Mouse (Mus musculus): ENCODE measurements around the gene Vtcn1. TPM values are rescaled to one million over a fixed set of nuclear protein-coding genes. Genes with fewer than 3 reads are reported as not detected.
"Not testable (repeated sequence)": the region's sequence is repeated elsewhere in the genome, so short reads cannot be mapped to it uniquely, and the experiment has no call there.

Vtcn1 gene
- polyA plus RNA-seq, 1 experiment from 2014 or later = 0.44 TPM

DNA sequence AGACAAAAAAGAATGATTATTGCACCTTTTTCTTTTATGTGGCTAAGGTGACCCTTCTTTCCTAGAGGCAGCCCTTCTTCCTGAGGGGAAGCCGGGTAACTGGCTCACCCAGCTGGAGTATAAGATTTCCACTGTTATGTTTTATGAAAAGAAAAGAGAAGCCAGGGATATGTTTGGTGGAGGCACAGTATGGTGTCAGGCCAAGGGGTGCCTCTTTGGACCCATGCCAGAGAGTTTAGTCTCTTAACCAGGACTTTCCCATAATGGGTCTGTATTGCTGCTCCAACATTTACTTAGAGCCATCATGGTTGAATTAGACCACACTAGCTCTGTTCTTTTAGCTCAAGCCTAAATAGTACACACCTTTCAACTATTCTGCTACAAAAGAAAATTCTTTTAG lies 20.3 kb upstream of the Vtcn1 start:
- H3K9ac ChIP-seq (ENCODE audit: low read length) = no peak overlapping the region
- no peak for ATAC-seq (ENCODE audit: low read depth)
- WGBS = 38% methylated on average over 1 of the region's 1 CpGs
- H3K27me3 ChIP-seq (ENCODE audit: control insufficient read depth, insufficient read depth, low read depth, low read length) = no peaks in the 10 kb centered on the region
- H3K36me3 ChIP-seq (ENCODE audit: control insufficient read depth, insufficient read depth, low read length) = no peaks in the 10 kb centered on the region
- no peaks in the 10 kb centered on the region for H3K9me3 ChIP-seq (ENCODE audit: control insufficient read depth, low read length)
- peaks cover 6% of the 10 kb centered on the region; the same call in 1 of the 2 replicates for H3K4me1 ChIP-seq (replicated peaks; ENCODE audit: control insufficient read depth, insufficient read depth, low read length)
- H3K27ac ChIP-seq (ENCODE audit: low read length) = no peak overlapping the region
- H3K4me3 ChIP-seq (ENCODE audit: low read length) = no peak overlapping the region
- H3K4me2 ChIP-seq (ENCODE audit: low read depth, low read length) = peak overlapping the region; percentile 23

DNA sequence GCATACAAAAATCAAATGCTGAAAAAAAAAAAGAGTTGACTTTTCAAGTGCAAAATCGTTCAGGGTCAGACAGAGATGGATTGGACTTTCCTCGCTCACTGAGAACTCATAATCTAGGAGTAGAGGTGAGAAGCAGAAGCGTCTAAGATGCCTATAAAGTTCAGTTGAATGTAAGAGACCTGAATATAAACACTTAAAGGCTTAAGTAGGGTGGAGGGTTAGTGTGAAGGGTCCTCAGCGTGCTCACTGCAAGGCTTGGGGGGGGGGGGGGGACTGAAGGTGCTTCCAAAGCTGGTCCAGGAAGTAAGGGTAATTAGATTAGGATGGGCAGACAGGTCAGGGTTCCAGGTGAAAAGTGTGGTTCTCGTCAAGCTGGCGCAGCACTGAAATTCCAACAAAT lies 19.3 kb upstream of the Vtcn1 start:
- Histone ChIP-seq H3K27me3 (ENCODE audit: control insufficient read depth, insufficient read depth, low read depth, low read length) (no peaks in the 10 kb centered on the region), H3K4me1 (replicated peaks; ENCODE audit: control insufficient read depth, insufficient read depth, low read length) (peaks cover 6% of the 10 kb centered on the region; the same call in 1 of the 2 replicates), H3K36me3 (ENCODE audit: control insufficient read depth, insufficient read depth, low read length) (no peaks in the 10 kb centered on the region), H3K27ac (ENCODE audit: low read length) (no peak overlapping the region), H3K9me3 (ENCODE audit: control insufficient read depth, low read length) (no peaks in the 10 kb centered on the region), H3K9ac (ENCODE audit: low read length) (no peak overlapping the region), H3K4me2 (ENCODE audit: low read depth, low read length) (no peak overlapping the region), H3K4me3 (ENCODE audit: low read length) (no peak overlapping the region)
- 28% methylated on average over 6 of the region's 6 CpGs for WGBS
- ATAC-seq (ENCODE audit: low read depth) = peak; percentile 59

DNA sequence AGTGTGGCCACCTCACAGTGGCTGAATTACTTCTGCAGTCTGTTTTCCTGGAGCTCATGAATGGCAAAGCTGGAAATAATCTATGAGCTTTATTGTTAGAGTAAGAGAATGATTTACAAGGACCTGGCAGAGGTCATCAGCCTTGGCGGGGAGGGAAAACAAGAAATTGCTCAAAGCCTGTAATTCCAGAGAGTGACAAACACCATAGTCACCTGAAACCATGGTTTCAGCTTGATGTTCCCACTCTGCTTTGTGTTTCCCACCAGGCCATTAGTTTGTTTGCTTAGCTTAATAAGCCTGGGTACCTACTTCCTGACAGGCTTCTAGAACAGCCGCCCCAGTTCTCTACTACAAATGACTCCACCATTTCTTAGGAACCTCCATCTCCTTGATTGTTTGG lies 14.8 kb upstream of the Vtcn1 start:
- H3K27me3 ChIP-seq (ENCODE audit: control insufficient read depth, insufficient read depth, low read depth, low read length) = no peaks in the 10 kb centered on the region
- H3K9ac ChIP-seq (ENCODE audit: low read length) = no peak overlapping the region
- no peak overlapping the region for H3K27ac ChIP-seq (ENCODE audit: low read length)
- H3K4me1 ChIP-seq (replicated peaks; ENCODE audit: control insufficient read depth, insufficient read depth, low read length) = peaks cover 3% of the 10 kb centered on the region; the same call in 1 of the 2 replicates
- no peaks in the 10 kb centered on the region for H3K36me3 ChIP-seq (ENCODE audit: control insufficient read depth, insufficient read depth, low read length)
- H3K4me3 ChIP-seq (ENCODE audit: low read length) = no peak overlapping the region
- no peak overlapping the region for H3K4me2 ChIP-seq (ENCODE audit: low read depth, low read length)
- WGBS = 66% methylated on average over 2 of the region's 2 CpGs
- no peak for ATAC-seq (ENCODE audit: low read depth)
- H3K9me3 ChIP-seq (ENCODE audit: control insufficient read depth, low read length) = no peaks in the 10 kb centered on the region

DNA sequence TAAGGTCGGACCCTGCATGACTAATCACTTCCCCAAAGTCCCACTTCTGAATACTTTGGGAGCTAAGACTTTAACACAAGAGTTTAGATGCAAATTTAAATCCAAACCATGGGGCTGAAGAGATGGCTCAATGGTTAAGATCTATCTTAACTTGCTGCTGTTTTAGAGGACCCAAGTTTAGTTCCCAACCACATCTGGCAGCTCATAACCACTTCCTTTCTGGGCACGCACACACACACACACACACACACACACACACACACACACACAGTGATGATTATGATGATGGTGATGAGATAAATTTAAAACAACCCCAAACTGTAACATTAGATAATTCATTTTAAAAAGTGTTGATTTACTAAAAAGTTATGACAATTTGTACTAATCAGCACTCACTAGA lies 13.4 kb upstream of the Vtcn1 start:
- Histone ChIP-seq H3K27me3 (ENCODE audit: control insufficient read depth, insufficient read depth, low read depth, low read length) (no peaks in the 10 kb centered on the region), H3K4me3 (ENCODE audit: low read length) (no peak overlapping the region), H3K4me1 (replicated peaks; ENCODE audit: control insufficient read depth, insufficient read depth, low read length) (no peaks in the 10 kb centered on the region), H3K27ac (ENCODE audit: low read length) (no peak overlapping the region), H3K36me3 (ENCODE audit: control insufficient read depth, insufficient read depth, low read length) (no peaks in the 10 kb centered on the region), H3K9ac (ENCODE audit: low read length) (no peak overlapping the region), H3K4me2 (ENCODE audit: low read depth, low read length) (no peak overlapping the region), H3K9me3 (ENCODE audit: control insufficient read depth, low read length) (no peaks in the 10 kb centered on the region)
- no peak for ATAC-seq (ENCODE audit: low read depth)
- 84% methylated on average over 2 of the region's 2 CpGs for WGBS

DNA sequence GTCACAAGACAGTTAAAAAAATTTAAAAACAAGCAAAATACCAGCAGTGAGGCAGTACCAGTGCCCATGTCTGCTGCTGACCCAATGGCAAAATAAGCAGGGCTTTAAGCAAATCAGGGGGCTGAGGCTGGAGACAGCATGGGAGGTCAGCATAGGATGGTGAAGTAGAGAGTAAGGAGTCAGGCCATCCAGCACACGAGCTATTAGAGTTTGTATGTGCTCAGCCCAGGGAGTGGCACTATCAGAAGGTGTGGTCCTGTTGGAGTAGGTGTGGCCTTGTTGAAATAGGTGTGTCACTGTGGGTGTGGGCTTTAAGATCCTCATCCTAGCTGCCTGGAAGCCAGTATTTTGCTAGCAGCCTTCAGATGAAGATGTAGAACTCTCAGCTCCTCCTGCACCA lies 9.8 kb upstream of the Vtcn1 start:
- not testable (repeated sequence) for H3K27me3 ChIP-seq (ENCODE audit: control insufficient read depth, insufficient read depth, low read depth, low read length); H3K4me2 ChIP-seq (ENCODE audit: low read depth, low read length); H3K4me1 ChIP-seq (replicated peaks; ENCODE audit: control insufficient read depth, insufficient read depth, low read length); ATAC-seq (ENCODE audit: low read depth); H3K4me3 ChIP-seq (ENCODE audit: low read length); H3K9ac ChIP-seq (ENCODE audit: low read length); H3K9me3 ChIP-seq (ENCODE audit: control insufficient read depth, low read length); H3K27ac ChIP-seq (ENCODE audit: low read length); H3K36me3 ChIP-seq (ENCODE audit: control insufficient read depth, insufficient read depth, low read length)
- 54% methylated on average over 1 of the region's 1 CpGs for WGBS

DNA sequence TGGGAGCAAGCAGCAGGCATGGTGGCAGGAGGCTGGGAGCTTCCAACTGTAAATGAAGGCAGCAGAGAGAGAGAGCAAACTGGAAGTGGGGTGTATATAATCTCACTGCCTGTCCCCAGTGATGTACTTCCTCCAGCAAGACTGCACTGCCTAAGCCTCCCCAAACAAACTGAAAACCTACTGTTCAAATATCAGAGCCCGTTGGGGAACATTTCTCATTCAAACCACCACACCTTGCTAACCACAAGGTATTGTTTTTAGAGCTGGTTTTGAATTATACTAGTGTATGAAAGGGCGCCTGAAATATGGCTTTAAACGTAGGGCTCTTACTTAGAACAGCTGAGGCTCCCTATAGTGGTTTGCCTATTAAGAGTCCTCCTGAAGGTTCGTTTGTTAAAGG lies 6.5 kb upstream of the Vtcn1 start:
- H3K36me3 ChIP-seq (ENCODE audit: control insufficient read depth, insufficient read depth, low read length) = no peaks in the 10 kb centered on the region
- WGBS = 41% methylated on average over 4 of the region's 4 CpGs
- ATAC-seq (ENCODE audit: low read depth) = no peak
- H3K4me3 ChIP-seq (ENCODE audit: low read length) = no peak overlapping the region
- peak overlapping the region; percentile 24; the same call in 1 of the 2 replicates for H3K27ac ChIP-seq (ENCODE audit: low read length)
- no peak overlapping the region for H3K9ac ChIP-seq (ENCODE audit: low read length)
- peaks cover 2% of the 10 kb centered on the region; the same call in 1 of the 2 replicates for H3K4me1 ChIP-seq (replicated peaks; ENCODE audit: control insufficient read depth, insufficient read depth, low read length)
- H3K4me2 ChIP-seq (ENCODE audit: low read depth, low read length) = no peak overlapping the region
- H3K27me3 ChIP-seq (ENCODE audit: control insufficient read depth, insufficient read depth, low read depth, low read length) = no peaks in the 10 kb centered on the region
- no peaks in the 10 kb centered on the region for H3K9me3 ChIP-seq (ENCODE audit: control insufficient read depth, low read length)

DNA sequence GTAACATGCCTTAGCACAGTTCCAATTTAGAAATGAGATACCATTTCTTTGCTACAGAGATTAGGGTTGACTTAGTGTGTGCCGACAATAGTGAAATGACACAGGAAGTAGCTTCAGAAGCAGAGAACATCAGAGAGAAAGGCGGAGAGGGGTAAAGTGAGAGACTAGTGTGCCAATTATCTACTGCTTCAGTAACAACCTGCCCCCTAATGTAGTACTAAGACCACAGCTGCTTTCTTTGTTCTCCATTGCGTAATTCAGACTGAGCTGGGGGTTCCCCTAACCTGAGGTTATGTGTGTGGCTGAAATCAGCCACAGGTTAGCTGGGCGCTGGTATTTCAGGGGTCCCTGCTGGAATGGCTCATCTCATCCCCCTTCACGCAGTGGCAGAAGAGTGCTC lies 5.7 kb upstream of the Vtcn1 start:
- H3K27me3 ChIP-seq (ENCODE audit: control insufficient read depth, insufficient read depth, low read depth, low read length) = no peaks in the 10 kb centered on the region
- 93% methylated on average over 5 of the region's 5 CpGs for WGBS
- no peak overlapping the region for H3K4me3 ChIP-seq (ENCODE audit: low read length)

DNA sequence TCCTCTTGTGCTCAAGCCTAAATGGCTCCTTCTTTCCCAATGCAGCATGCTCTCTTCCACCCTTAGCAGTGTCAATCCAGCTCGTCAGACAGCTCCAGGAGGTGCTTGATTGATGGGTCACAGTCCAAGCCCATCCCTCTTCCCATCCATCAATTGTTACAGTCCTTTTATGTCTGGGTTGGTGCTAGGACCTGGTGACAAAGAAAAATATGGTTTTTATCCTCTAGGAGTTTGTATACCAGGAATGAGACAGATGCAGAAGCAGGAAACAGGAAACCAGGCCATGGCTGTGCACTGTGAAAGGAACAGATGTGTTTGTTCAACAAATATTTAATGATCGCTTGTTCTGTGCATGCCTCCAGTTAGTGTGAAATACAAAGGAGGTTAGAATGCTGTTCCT lies 4.4 kb upstream of the Vtcn1 start:
- peak; percentile 75 for ATAC-seq (ENCODE audit: low read depth)
- Histone ChIP-seq H3K27ac (ENCODE audit: low read length) (0 out of 2 replicates have a peak overlapping the region, but pooled peaks have one; percentile 41), H3K4me1 (replicated peaks; ENCODE audit: control insufficient read depth, insufficient read depth, low read length) (peaks cover 2% of the 10 kb centered on the region; the same call in 1 of the 2 replicates), H3K27me3 (ENCODE audit: control insufficient read depth, insufficient read depth, low read depth, low read length) (no peaks in the 10 kb centered on the region), H3K9ac (ENCODE audit: low read length) (no peak overlapping the region), H3K36me3 (ENCODE audit: control insufficient read depth, insufficient read depth, low read length) (no peaks in the 10 kb centered on the region), H3K4me2 (ENCODE audit: low read depth, low read length) (no peak overlapping the region), H3K4me3 (ENCODE audit: low read length) (no peak overlapping the region), H3K9me3 (ENCODE audit: control insufficient read depth, low read length) (no peaks in the 10 kb centered on the region)
- WGBS = 28% methylated on average over 2 of the region's 2 CpGs

More for the DNA sequence above, 5.7 kb upstream of the Vtcn1 start:
- no peaks in the 10 kb centered on the region for H3K9me3 ChIP-seq (ENCODE audit: control insufficient read depth, low read length)
- ATAC-seq (ENCODE audit: low read depth) = no peak
- no peak overlapping the region for H3K4me2 ChIP-seq (ENCODE audit: low read depth, low read length)
- H3K9ac ChIP-seq (ENCODE audit: low read length) = no peak overlapping the region
- H3K27ac ChIP-seq (ENCODE audit: low read length) = no peak overlapping the region
- no peaks in the 10 kb centered on the region for H3K36me3 ChIP-seq (ENCODE audit: control insufficient read depth, insufficient read depth, low read length)
- peaks cover 2% of the 10 kb centered on the region; the same call in 1 of the 2 replicates for H3K4me1 ChIP-seq (replicated peaks; ENCODE audit: control insufficient read depth, insufficient read depth, low read length)

DNA sequence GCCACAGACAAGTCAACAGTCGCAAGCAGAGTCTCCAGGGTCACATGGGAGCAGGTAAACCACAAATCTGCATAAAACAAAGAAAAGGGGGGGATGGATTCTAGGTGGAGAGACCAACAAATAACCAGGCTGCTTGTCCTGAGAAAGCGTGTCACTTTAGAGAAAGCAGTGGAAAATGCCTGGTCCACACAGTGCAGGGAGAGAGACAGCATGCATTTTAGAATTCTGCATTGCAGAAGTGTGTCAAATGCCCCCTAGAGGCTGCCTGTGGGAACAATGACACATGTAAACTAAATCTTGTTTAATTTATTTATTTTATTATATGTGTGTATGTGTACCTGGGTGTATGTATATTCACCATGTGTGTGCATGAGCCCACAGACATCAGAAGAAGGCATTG lies 4.0 kb upstream of the Vtcn1 start:
- WGBS = 35% methylated on average over 2 of the region's 2 CpGs
- ATAC-seq (ENCODE audit: low read depth) = peak; percentile 21; the same call in 1 of the 2 replicates
- no peaks in the 10 kb centered on the region for H3K27me3 ChIP-seq (ENCODE audit: control insufficient read depth, insufficient read depth, low read depth, low read length)
- no peak overlapping the region for H3K4me2 ChIP-seq (ENCODE audit: low read depth, low read length)
- no peak overlapping the region for H3K9ac ChIP-seq (ENCODE audit: low read length)
- H3K9me3 ChIP-seq (ENCODE audit: control insufficient read depth, low read length) = no peaks in the 10 kb centered on the region
- H3K4me3 ChIP-seq (ENCODE audit: low read length) = no peak overlapping the region
- peaks cover 2% of the 10 kb centered on the region; the same call in 1 of the 2 replicates for H3K4me1 ChIP-seq (replicated peaks; ENCODE audit: control insufficient read depth, insufficient read depth, low read length)
- H3K27ac ChIP-seq (ENCODE audit: low read length) = 0 out of 2 replicates have a peak overlapping the region, but pooled peaks have one; percentile 41
- no peaks in the 10 kb centered on the region for H3K36me3 ChIP-seq (ENCODE audit: control insufficient read depth, insufficient read depth, low read length)

DNA sequence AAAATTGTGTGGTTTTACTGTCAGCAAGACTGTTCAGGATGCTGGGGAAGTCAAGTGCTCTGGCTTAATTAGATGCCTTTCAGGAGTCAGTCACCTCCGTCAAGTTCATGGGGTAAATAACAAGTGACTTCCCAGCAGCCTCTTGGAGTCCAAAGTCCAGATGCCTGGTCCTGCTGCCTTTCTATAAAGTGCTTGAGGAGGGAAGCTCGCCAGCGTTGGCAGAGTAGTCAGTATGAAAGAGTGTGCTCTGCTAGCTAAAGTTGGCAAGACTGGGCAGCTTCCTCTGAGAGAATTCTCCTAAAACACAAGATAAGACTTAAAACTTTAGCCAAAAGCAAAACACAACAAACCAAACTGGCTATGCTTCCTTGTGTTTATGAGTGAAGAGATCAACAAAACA lies 18.5 kb downstream of the Vtcn1 start:
- no peak overlapping the region for H3K4me2 ChIP-seq (ENCODE audit: low read depth, low read length)
- no peaks in the 10 kb centered on the region for H3K27me3 ChIP-seq (ENCODE audit: control insufficient read depth, insufficient read depth, low read depth, low read length)
- no peaks in the 10 kb centered on the region for H3K4me1 ChIP-seq (replicated peaks; ENCODE audit: control insufficient read depth, insufficient read depth, low read length)
- H3K36me3 ChIP-seq (ENCODE audit: control insufficient read depth, insufficient read depth, low read length) = no peaks in the 10 kb centered on the region
- no peak for ATAC-seq (ENCODE audit: low read depth)
- no peak overlapping the region for H3K4me3 ChIP-seq (ENCODE audit: low read length)
- no peak overlapping the region for H3K27ac ChIP-seq (ENCODE audit: low read length)
- 67% methylated on average over 3 of the region's 3 CpGs for WGBS
- H3K9me3 ChIP-seq (ENCODE audit: control insufficient read depth, low read length) = no peaks in the 10 kb centered on the region
- H3K9ac ChIP-seq (ENCODE audit: low read length) = no peak overlapping the region
